Mouse (Mus musculus): ENCODE measurements around the gene Aadacl3.

GRCm38 (mm10) chr4:144433216-144433615, 30.3 kb downstream of the Aadacl3 start:
- TF ChIP-seq POLR2A (IDR thresholded peaks at IDR 0.05; ENCODE audit: low read depth, low read length) (no peak), CTCF (IDR thresholded peaks at IDR 0.05; ENCODE audit: borderline replicate concordance, insufficient read depth, low read length) (no peak)

Data from embryonic fibroblast, embryonic 13.5 days (primary cell).